Mouse (Mus musculus) erythroblast, embryonic 14.5 days (primary cell): Measurements from ENCODE around the gene Mafg. TPM values are rescaled to one million over a fixed set of nuclear protein-coding genes. Genes with fewer than 3 reads are reported as not detected.

Experiments used
- H3K27me3 ChIP-seq: 2 replicates; pipeline ENCODE4 v1.6.1; 2012; ENCODE audit warnings: inconsistent platforms; ENCODE audit not compliant: control insufficient read depth
- H3K36me3 ChIP-seq: 2 replicates; pipeline ENCODE4 v1.6.1; 2012; ENCODE audit warnings: mild to moderate bottlenecking, inconsistent platforms; ENCODE audit not compliant: control insufficient read depth
- H3K4me1 ChIP-seq: 2 replicates; pipeline ENCODE4 v1.6.1; 2012; ENCODE audit warnings: inconsistent platforms; ENCODE audit not compliant: control insufficient read depth
- H3K4me3 ChIP-seq: replicated peaks from 2 replicates; pipeline ENCODE3; 2012; ENCODE audit warnings: moderate library complexity, mild to moderate bottlenecking, inconsistent platforms
- H3K9me3 ChIP-seq: 2 replicates; pipeline ENCODE4 v1.6.1; 2012; ENCODE audit warnings: low read length, inconsistent platforms, mixed read lengths; ENCODE audit not compliant: control insufficient read depth
- GATA1 ChIP-seq: IDR thresholded peaks from 2 replicates; pipeline ENCODE4 v1.6.1; 2012; ENCODE audit warnings: low read length, inconsistent platforms, mixed read lengths
- TAL1 ChIP-seq: IDR thresholded peaks from 3 replicates; pipeline ENCODE4 v1.6.1; 2012; ENCODE audit warnings: low read length, inconsistent platforms, mixed read lengths
- polyA plus RNA-seq: library from polyadenylated mRNA; stranded (reverse); fragments of >175 nt; gene quantifications from 2 replicates; pipeline ENCODE4 v1.2.3, GENCODE M21; 2012

Gene Mafg
- polyA plus RNA-seq, 1 experiment, result 18.3 TPM

DNA sequence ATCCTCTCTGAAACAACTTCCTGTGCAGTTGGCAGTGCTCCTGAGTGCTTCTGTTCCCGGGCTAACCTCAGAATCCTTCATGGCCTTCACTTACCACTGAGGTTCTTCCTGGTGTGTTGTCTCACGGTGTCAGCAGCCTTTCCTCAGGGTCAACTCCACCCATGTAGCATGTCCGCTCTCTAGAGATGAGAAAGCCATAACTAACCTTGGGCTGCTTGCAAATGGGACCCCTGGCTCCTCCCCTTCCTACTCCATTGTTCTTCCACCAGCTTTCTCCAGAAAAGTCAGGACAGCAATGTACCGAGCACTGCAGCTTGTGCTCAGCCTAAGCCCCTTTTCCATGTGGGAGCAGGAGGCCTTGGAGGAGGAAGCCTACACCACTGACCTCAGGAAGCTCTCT lies 26.6 kb downstream of the Mafg start:
- Histone ChIP-seq H3K27me3 (peaks cover 15% of the 10 kb centered on the region), H3K36me3 (peaks cover 83% of the 10 kb centered on the region), H3K9me3 (no peaks in the 10 kb centered on the region), H3K4me3 (no peak overlapping the region), H3K4me1 (peaks cover 57% of the 10 kb centered on the region)
- no peak for TF ChIP-seq GATA1
- no peak for TF ChIP-seq TAL1

DNA sequence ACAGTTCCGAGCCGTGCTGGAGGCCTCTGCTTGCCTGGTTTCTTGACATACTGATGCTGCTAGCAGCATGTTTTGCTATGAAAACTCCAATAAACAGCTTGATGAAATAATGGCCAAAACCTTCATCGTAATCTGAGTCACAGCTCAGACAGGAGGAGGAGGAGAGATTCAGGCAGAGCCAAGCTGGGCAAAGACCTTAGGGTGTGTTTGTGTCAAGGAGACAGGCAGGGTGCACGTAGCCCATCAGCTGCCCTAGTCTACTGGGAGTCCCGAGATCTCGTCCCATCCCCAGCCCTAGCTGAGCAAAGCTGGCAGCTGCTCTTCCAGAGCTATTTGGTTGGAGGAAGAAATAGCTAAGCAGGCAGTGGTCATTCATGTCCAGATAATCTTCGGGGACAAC lies 27.7 kb downstream of the Mafg start:
- Histone ChIP-seq H3K4me1 (peaks cover 61% of the 10 kb centered on the region), H3K36me3 (peaks cover 80% of the 10 kb centered on the region), H3K9me3 (no peaks in the 10 kb centered on the region)

DNA sequence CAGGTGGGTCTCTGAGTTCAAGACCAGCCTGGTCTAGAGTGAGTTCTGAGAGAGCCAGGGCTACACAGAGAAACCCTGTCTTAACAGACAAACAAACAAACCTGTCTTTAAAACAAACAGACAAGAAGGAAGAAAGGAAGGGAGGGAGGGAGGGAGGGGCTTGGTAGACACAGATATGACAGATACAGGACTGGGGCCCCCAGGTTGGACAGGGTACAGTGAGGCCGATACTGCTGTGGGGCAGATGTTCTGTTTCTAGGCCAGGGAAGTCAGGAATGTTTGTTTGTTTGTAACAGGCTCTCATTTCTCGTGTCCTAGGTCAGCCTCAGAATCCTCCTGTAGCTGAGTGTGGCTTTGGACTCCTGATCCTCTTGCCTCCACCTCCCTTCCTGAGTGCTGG lies 29.9 kb downstream of the Mafg start:
- Histone ChIP-seq H3K36me3 (peaks cover 76% of the 10 kb centered on the region), H3K4me3 (peak overlapping the region; percentile 33), H3K27me3 (peaks cover 9% of the 10 kb centered on the region), H3K4me1 (peaks cover 68% of the 10 kb centered on the region), H3K9me3 (no peaks in the 10 kb centered on the region)
- TF ChIP-seq GATA1 (no peak), TAL1 (no peak)

More for the DNA sequence above, 27.7 kb downstream of the Mafg start:
- TF ChIP-seq TAL1, result no peak
- no peak for TF ChIP-seq GATA1
- Histone ChIP-seq H3K27me3 (peaks cover 15% of the 10 kb centered on the region), H3K4me3 (no peak overlapping the region)

DNA sequence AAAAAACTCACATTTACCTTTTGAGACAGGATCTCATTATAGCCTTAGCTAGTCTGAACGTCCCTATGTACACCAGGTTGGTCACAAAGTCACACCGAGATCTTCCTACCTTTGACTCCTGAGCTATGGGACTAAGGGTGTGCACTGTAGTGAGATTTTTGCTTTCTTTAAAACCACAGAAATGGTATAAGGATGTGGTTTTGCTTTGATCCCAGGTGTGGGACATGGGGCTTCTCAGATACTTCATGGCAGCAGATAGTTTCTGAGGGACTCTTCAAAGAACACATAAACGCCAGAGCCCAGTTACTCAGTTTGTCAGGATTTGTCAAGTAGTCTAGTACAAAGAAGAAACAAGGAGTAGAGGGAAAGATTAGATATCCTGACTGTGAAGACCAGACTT lies 32.7 kb downstream of the Mafg start:
- peaks cover 80% of the 10 kb centered on the region for H3K4me1 ChIP-seq
- no peaks in the 10 kb centered on the region for H3K27me3 ChIP-seq
- H3K36me3 ChIP-seq, result peaks cover 75% of the 10 kb centered on the region
- no peak for TF ChIP-seq TAL1
- no peak for TF ChIP-seq GATA1
- no peaks in the 10 kb centered on the region for H3K9me3 ChIP-seq
- H3K4me3 ChIP-seq, result no peak overlapping the region

DNA sequence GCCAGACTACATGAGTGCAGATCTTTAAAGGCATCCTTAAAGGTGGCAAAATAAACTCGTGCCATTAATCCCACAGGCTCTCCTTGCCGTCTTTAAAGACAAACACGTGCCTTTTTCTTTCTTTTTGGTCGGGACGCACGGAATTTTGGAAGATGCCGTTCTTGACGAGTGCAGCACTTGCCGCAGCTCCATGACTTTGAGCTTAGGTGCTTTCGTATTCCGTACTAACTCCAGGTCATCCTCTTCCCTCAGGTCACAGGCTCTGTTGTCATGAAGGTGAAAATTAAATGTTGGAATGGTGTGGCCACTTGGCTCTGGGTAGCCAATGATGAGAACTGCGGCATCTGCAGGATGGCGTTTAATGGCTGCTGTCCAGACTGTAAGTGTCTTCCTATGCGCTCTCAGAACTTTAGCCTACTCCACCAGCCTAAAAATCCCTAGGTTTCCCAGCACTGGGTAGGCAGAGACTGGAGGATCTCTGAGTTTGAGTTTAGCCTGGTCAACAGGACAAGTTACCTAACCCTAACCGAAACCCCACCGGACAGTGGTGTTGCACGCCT lies 34.3 kb downstream of the Mafg start:
- Histone ChIP-seq H3K4me3 (peak overlapping the region; percentile 97), H3K9me3 (no peaks in the 10 kb centered on the region), H3K4me1 (peaks cover 82% of the 10 kb centered on the region), H3K27me3 (no peaks in the 10 kb centered on the region), H3K36me3 (peaks cover 75% of the 10 kb centered on the region)
- TF ChIP-seq GATA1, result no peak
- TF ChIP-seq TAL1, result no peak

DNA sequence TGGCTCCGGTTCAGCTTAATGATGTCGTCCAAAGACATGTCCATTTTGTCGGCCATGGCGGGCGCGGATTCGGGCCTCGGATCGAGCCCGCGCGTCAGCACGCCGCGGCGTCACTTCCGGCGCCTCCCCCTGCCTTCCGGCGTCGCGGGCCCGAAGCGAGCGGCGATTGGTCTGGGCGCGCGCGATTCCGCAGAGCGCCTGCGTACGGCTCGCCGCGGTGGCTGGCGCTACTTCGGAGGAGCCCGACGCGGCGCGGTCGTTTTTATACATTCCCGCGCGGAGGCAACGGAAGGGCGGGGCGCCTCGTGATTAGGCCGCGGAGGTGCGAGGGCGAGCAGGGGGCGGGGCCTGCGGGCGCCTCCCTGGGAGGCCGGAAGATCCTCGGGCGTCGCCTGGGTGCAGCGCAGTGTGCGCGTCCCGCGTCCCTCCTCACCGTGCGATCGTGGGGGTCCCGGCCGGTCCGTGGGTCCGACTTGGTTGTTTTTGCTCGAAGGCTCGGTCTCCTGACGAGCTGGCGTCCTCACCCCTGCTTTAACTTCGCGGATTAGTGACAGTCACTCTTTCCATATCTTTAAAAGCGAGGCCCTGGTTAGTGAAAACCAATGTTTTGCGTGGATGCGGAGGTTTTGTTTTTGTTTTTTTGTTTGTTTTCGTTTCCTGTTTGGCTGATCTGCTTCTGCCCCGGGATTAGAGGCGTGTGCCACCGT lies 35.0 kb downstream of the Mafg start, which contains the start of the genes Alyref and Anapc11:
TSS of gene Alyref (minus strand) at position 83 of the 707 bp plus-strand sequence.
TSS of gene Anapc11 (plus strand) at position 139 of the 707 bp plus-strand sequence.
- H3K4me3 ChIP-seq, result peak within 1 kb of the TSS; percentile 97
- no peaks in the 10 kb centered on the region for H3K27me3 ChIP-seq
- no peaks in the 10 kb centered on the region for H3K9me3 ChIP-seq
- peaks cover 79% of the 10 kb centered on the region for H3K4me1 ChIP-seq
- H3K36me3 ChIP-seq, result peaks cover 76% of the 10 kb centered on the region
- TF ChIP-seq GATA1 (no peak), TAL1 (no peak)

DNA sequence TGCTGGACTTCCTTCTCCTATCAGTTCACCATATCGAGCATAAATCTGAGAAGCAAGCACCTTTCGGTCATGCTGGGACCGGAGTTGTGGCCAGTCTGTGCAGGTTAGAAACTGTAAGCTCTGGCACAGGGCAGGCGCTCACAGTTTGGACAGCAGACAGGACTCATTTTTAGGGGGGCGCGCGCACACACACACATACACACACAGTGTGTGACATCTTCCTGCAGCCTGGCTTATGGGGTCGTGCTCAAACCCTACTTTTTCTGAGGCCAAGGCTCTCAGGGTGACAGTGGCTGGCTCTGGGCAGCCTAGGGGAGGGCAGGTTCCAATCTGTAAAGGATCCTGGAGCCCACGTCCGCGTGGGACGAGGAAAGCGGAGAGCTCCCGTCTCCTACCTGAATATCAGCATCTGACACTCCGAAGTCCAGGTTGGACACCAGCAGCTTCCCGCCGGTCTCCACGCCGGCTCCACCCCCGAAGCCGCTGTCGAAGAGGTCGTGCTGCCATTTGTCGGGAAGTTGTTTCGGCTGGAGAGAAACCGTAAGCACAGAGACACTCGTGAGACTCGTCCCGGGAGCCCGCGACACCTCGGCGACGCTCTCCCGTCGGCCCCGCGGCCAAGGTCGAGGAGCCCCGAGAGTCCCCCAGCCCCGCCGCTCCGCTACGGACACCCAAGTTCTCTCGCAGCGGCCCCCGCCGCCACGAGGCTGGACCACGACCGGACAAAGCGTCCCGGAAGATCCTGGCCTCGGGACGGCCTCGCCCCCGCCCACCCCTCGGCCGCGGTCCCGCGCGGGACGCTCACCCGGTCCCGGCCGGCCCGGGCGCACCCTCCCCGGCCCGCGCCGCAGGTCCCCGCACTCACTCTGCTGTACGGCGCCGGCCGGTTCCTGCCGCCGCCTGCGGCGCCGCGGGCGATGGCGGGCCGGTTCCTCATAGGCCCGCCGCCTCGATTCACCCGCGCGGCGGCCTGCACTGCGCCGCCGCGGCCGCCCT lies 35.9 kb downstream of the Mafg start:
- Histone ChIP-seq H3K9me3 (no peaks in the 10 kb centered on the region), H3K27me3 (no peaks in the 10 kb centered on the region), H3K4me3 (peak overlapping the region; percentile 97), H3K36me3 (peaks cover 77% of the 10 kb centered on the region), H3K4me1 (peaks cover 73% of the 10 kb centered on the region)
- no peak for TF ChIP-seq GATA1

DNA sequence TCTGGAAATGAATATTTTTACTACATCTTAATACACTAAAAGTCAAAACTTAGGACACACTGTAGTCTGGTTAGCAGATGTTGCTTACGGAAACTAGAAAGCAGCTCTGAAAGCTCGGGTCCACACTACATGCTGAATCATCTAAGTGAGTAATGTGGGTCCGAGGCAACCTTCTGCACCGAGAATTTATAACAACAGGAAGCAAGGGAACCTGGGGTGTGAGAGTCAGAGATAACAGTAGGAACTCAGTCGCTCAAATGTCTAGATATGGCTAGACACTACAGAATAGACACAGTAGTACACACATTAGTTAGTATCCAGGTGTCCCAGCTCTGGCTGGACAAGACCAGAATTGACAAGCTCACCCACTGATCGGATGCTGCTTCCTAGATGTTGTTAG lies 44.9 kb downstream of the Mafg start:
- Histone ChIP-seq H3K4me3 (no peak overlapping the region), H3K36me3 (peaks cover 94% of the 10 kb centered on the region), H3K9me3 (peaks cover 3% of the 10 kb centered on the region; the same call in 1 of the 2 replicates), H3K27me3 (no peaks in the 10 kb centered on the region), H3K4me1 (peaks cover 30% of the 10 kb centered on the region)
- no peak for TF ChIP-seq GATA1
- no peak for TF ChIP-seq TAL1
